Mouse (Mus musculus) midbrain, postnatal 0 days (tissue): ENCODE measurements at regions not wholly inside any gene's neighbourhood (a gene's known extent, or its start where the extent isn't known, plus 50 kb on each side); places are given as distances from the start of the nearest gene placed in this dataset.

Experiments used
- ATAC-seq: fragments of 200-750 bp; cut with Nextera tagmentation; 2 replicates; pipeline ENCODE4 v1.8.0; 2017; ENCODE audit warnings: moderate number of reproducible peaks, mild to moderate bottlenecking, moderate TSS enrichment, moderate library complexity; ENCODE audit not compliant: low FRiP score
- DNase-seq: peaks from one replicate; pipeline ENCODE4 v3.0.0-alpha.2; 2015; ENCODE audit warnings: low spot score
- H3K27ac ChIP-seq: fragments of 300-500 bp; sonication (generic); 2 replicates; pipeline ENCODE4 v1.5.1; 2014; ENCODE audit warnings: low read depth, mild to moderate bottlenecking, low read length, mixed read lengths
- H3K27me3 ChIP-seq: fragments of 300-500 bp; sonication (generic); 2 replicates; pipeline ENCODE4 v1.6.1; 2014; ENCODE audit warnings: low read length, control low read depth, mixed read lengths; ENCODE audit not compliant: insufficient read depth
- H3K36me3 ChIP-seq: fragments of 300-500 bp; sonication (generic); 2 replicates; pipeline ENCODE4 v1.6.1; 2014; ENCODE audit warnings: low read length, control low read depth, mixed read lengths; ENCODE audit not compliant: insufficient read depth
- H3K4me1 ChIP-seq: fragments of 300-500 bp; sonication (generic); 2 replicates; pipeline ENCODE4 v1.6.1; 2014; ENCODE audit warnings: mild to moderate bottlenecking, control low read depth, antibody characterized with exemption, low read length, mixed read lengths; ENCODE audit not compliant: insufficient read depth
- H3K4me2 ChIP-seq: fragments of 300-500 bp; sonication (generic); 2 replicates; pipeline ENCODE4 v1.6.1; 2014; ENCODE audit warnings: low read depth, mild to moderate bottlenecking, low read length, mixed read lengths; ENCODE audit not compliant: poor library complexity, severe bottlenecking
- H3K4me3 ChIP-seq: fragments of 300-500 bp; sonication (generic); 2 replicates; pipeline ENCODE4 v1.5.1; 2014; ENCODE audit warnings: low read depth, mild to moderate bottlenecking, low read length, moderate library complexity
- H3K9ac ChIP-seq: fragments of 300-500 bp; sonication (generic); replicated peaks from 2 replicates; pipeline ENCODE4 v1.6.1; 2014; ENCODE audit warnings: mild to moderate bottlenecking, low read length, moderate library complexity, mixed read lengths; ENCODE audit not compliant: poor library complexity, severe bottlenecking
- H3K9me3 ChIP-seq: fragments of 300-500 bp; sonication (generic); 2 replicates; pipeline ENCODE4 v1.6.1; 2016; ENCODE audit warnings: low read length, control low read depth
- CTCF ChIP-seq: IDR thresholded peaks from 2 replicates; pipeline ENCODE4 v1.5.1; 2016; ENCODE audit warnings: antibody characterized with exemption, mild to moderate bottlenecking
- whole genome bisulfite sequencing: fragments of 180-500 bp; shearing (Covaris S2); extraction: QIAGEN DNeasy Blood & Tissue Kit; methylation state at CpG from one replicate; pipeline ENCODE4 v1.1.7; 2014; 5-methylcytosine and 5-hydroxymethylcytosine counted together

GRCm38 (mm10) chr8:104032179-104032578 lies 69.2 kb upstream of the Cdh5 start:
- Histone ChIP-seq H3K27ac (no peak overlapping the region), H3K4me3 (no peak overlapping the region), H3K4me1 (no peaks in the 10 kb centered on the region), H3K27me3 (no peaks in the 10 kb centered on the region), H3K36me3 (no peaks in the 10 kb centered on the region), H3K9ac (no peak overlapping the region), H3K9me3 (no peaks in the 10 kb centered on the region), H3K4me2 (no peak overlapping the region)
- peak; percentile 47 for DNase-seq
- TF ChIP-seq CTCF = peak; percentile 66
- no peak for ATAC-seq
- WGBS = 97% methylated on average over 2 of the region's 2 CpGs

DNA sequence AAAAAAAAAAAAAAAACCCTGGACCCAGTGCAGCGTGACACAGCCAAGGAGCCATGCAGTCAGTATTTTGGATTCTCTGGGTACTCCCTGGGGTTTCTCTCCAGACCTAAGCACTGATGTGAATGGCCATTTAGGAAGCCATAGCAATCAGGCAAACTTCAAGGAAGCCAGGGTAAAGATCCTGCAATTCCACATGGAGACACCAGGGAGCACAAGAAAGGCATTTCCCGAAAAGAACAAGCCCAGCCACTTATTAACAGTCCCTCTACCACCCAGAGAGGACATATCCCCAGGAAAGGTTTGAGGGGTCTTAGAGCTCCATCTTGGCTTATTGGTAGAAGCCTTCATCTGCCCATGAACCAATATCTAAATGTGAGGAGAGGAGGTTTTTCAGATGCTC lies 68.3 kb upstream of the Cdh5 start:
- H3K27me3 ChIP-seq = no peaks in the 10 kb centered on the region
- no peak overlapping the region for H3K27ac ChIP-seq
- WGBS = 40% methylated on average over 2 of the region's 2 CpGs
- H3K4me3 ChIP-seq = no peak overlapping the region
- H3K36me3 ChIP-seq = no peaks in the 10 kb centered on the region
- peak; percentile 58 for TF ChIP-seq CTCF
- no peak for ATAC-seq
- no peak overlapping the region for H3K9ac ChIP-seq
- no peaks in the 10 kb centered on the region for H3K9me3 ChIP-seq
- DNase-seq = no peak
- no peak overlapping the region for H3K4me2 ChIP-seq
- H3K4me1 ChIP-seq = no peaks in the 10 kb centered on the region

GRCm38 (mm10) chr8:104034286-104034685 lies 67.1 kb upstream of the Cdh5 start:
- ATAC-seq (no peak), DNase-seq (no peak)
- WGBS = 75% methylated on average over 3 of the region's 3 CpGs
- Histone ChIP-seq H3K36me3 (no peaks in the 10 kb centered on the region), H3K4me2 (no peak overlapping the region), H3K27ac (no peak overlapping the region), H3K9me3 (no peaks in the 10 kb centered on the region), H3K4me1 (no peaks in the 10 kb centered on the region), H3K4me3 (no peak overlapping the region), H3K27me3 (no peaks in the 10 kb centered on the region), H3K9ac (no peak overlapping the region)
- no peak for TF ChIP-seq CTCF

DNA sequence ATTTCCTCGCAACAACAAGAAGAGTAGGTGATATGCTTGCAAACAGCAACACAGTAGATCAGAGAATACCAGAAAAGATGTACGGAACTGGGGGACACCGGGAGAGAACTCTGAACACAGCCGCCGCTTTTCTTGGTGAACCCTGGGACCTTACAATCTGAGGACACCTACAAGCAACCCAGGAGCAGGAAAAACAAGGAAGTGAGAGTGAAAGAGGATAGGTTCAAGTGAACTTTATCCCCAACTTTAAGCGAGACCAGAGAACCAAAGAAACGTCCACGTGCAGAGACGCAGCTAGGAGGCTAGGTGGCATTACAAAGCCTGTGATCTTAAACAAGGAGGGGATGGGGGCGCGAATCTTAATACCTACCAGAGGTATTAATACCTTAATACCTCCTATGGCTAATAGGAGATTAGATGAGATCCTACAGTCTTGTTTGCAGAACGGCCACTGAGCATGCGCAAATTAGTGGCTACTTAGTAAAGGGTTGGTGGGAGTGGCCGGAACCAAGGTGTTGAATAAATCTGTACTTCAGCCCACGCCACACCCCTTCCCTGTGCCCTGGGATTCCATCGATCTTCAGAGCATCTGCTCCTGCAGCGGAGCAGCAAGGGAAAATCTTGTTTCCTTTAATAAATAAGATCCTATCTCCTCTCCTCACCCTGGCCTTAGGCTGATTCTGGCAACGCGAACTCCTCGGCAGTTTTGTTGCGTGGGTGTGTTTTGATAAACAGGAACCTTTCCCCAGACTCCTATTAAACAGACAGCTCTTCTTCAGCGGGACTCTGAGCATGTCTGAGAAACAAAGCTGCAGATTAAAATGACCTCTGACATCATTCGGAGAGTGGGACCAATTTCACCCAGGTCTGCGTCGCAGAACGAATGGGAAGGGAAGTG lies 64.6 kb upstream of the Cdh5 start:
- Histone ChIP-seq H3K36me3 (no peaks in the 10 kb centered on the region), H3K4me1 (no peaks in the 10 kb centered on the region), H3K27ac (no peak overlapping the region), H3K9me3 (no peaks in the 10 kb centered on the region), H3K4me3 (no peak overlapping the region), H3K9ac (no peak overlapping the region), H3K4me2 (no peak overlapping the region), H3K27me3 (no peaks in the 10 kb centered on the region)
- no peak for TF ChIP-seq CTCF
- 80% methylated on average over 26 of the region's 26 CpGs for WGBS
- DNase-seq (no peak), ATAC-seq (no peak)

DNA sequence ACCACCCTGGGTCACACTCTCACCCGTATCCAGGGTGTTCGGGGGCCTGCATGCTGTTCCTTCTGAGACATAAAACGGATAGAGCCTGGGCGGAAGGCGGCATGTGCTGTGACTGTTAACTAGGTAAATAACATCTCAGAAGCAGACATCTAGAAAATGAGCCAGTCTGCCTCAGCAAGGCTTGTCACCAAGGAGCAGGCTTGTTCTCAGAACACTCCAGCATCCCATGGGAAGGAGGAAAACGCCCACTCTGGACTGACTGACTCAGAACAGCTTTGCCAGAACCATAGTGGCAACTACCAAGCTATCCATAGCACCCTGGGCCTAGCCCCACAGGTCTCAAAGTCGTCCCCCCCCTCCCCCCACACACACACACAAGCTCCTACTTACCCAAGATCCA lies 63.8 kb upstream of the Cdh5 start:
- DNase-seq (no peak), ATAC-seq (no peak)
- H3K4me1 ChIP-seq = no peaks in the 10 kb centered on the region
- H3K9me3 ChIP-seq = no peaks in the 10 kb centered on the region
- no peak for TF ChIP-seq CTCF
- no peak overlapping the region for H3K4me3 ChIP-seq
- H3K36me3 ChIP-seq = no peaks in the 10 kb centered on the region
- 81% methylated on average over 7 of the region's 7 CpGs for WGBS
- H3K27me3 ChIP-seq = no peaks in the 10 kb centered on the region
- H3K4me2 ChIP-seq = no peak overlapping the region
- no peak overlapping the region for H3K9ac ChIP-seq
- no peak overlapping the region for H3K27ac ChIP-seq

DNA sequence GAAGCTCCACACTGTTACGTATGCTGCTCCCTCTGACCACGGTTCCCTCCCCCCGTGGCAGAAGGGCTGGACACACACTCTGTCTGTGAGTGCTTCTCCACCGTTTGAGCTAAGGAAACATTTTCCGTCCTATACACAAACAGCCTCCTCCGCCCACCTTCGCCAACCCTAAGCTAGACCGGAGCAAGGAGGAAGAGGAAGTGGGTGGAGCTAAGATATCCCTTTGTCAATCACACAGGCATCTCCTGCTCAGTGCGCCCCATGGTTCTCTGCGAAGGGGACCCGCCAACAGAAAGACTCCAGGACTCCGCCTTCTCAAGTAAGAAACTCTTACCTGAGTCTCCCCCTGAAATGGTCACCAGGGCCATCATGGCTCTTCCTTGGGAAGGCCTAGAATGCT lies 61.9 kb upstream of the Cdh5 start:
- no peaks in the 10 kb centered on the region for H3K4me1 ChIP-seq
- H3K9ac ChIP-seq = no peak overlapping the region
- no peak for TF ChIP-seq CTCF
- no peak overlapping the region for H3K4me2 ChIP-seq
- no peak overlapping the region for H3K4me3 ChIP-seq
- DNase-seq = no peak
- whole genome bisulfite sequencing = 85% methylated on average over 12 of the region's 12 CpGs
- no peaks in the 10 kb centered on the region for H3K27me3 ChIP-seq
- no peak for ATAC-seq
- no peaks in the 10 kb centered on the region for H3K9me3 ChIP-seq
- no peak overlapping the region for H3K27ac ChIP-seq
- no peaks in the 10 kb centered on the region for H3K36me3 ChIP-seq
